Mouse (Mus musculus): Measurements from ENCODE around the gene Cacna1i.

DNA sequence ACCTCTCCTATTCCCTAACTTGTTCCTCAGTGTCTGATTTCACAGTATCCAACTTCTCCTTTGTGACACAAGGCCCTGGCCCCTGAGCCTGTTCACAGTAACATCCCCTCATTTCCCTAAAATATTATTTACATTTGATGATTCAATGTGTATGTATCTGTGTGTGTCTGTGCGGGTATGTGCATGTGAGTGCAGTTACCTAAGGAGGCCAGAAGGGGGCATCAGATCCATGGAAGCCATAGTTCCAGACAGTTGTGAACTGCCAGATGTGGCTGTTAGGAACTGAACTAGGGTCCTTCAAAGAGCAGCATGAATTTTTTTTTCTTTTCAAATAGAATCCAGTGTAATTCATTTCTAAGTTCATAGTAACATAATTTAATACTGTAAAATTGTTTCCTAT is 10.1 kb downstream of the Cacna1i start:
- peak; percentile 71 for TF ChIP-seq CTCF (conservative IDR thresholded peaks at IDR 0.05; ENCODE audit: low read length)
- no peak for TF ChIP-seq POU5F1 (IDR thresholded peaks at IDR 0.05; ENCODE audit: borderline replicate concordance, low read length)

Measured in E14TG2a.4 (cell line).